26 mouse cellular contexts compared by ENCODE assay signal in the genomic region with DNA sequence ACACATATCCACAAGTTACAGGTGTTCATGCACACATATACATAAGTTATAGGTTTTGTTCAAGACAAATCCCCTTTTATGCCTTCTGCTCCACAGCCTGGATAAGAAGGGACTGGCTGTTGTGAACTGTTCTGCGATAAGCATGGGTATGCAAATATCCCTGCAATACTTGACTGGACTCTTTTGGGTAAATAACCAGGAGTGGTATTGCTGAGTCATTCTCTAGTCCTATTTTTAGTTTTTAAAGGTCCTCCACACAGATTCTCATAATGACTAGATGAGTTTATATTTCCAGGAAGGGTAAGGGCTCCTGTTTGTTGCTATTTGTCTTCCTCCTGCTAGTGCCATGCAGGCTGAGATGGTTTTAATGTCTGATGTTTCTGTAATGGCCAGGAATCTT. TPM values are rescaled to one million over a fixed set of nuclear protein-coding genes. Genes with fewer than 3 reads are reported as not detected.
DNase-seq lines count a peak whose midpoint lies in the region; ATAC-seq lines count a peak whose summit lies in the region.
"Had no signal": no experiment of that assay in that cellular context is flagged by ENCODE, and none has a peak within 500 bp of the region (broad histone marks: within the 10 kb centered on the region; RNA-seq: fewer than 3 reads in every experiment).

No protein-coding gene starts in this region.

- no peak overlapping the region for H3K4me2 ChIP-seq in heart, embryonic 13.5 days
- H3K4me2 ChIP-seq: embryonic facial prominence, embryonic 12.5 days; forebrain, embryonic 13.5 days; midbrain, embryonic 15.5 days had no signal

- peaks cover 34% of the 10 kb centered on the region; the same call in 1 of the 2 replicates for H3K27me3 ChIP-seq in heart, embryonic 13.5 days (replicated peaks)
- H3K27me3 ChIP-seq: embryonic facial prominence, embryonic 12.5 days; midbrain, embryonic 15.5 days had no signal

- 81% methylated on average over 1 of the region's 1 CpGs for WGBS in heart, embryonic 13.5 days

- H3K9ac ChIP-seq in heart, embryonic 13.5 days = no peak overlapping the region
- H3K9ac ChIP-seq: embryonic facial prominence, embryonic 12.5 days; forebrain, embryonic 13.5 days; liver, embryonic 14.5 days; midbrain, embryonic 15.5 days had no signal

- no peaks in the 10 kb centered on the region for H3K36me3 ChIP-seq in heart, embryonic 13.5 days
- H3K36me3 ChIP-seq: embryonic facial prominence, embryonic 12.5 days; G1E; midbrain, embryonic 15.5 days had no signal

- H3K9me3 ChIP-seq in heart, embryonic 13.5 days = no peaks in the 10 kb centered on the region
- H3K9me3 ChIP-seq: embryonic facial prominence, embryonic 12.5 days; forebrain, embryonic 13.5 days; G1E; midbrain, embryonic 15.5 days had no signal

- no peak for DNase-seq in heart, adult 9 months (ENCODE audit: low spot score in 2 of 2)
- DNase-seq in 3T3-L1 (ENCODE audit: low read depth, low spot score) (peak; percentile 15), A20 (ENCODE audit: low read depth, low spot score) (peak; percentile 66)
- DNase-seq in kidney, postnatal 4 days = no peak
- DNase-seq in thymus, postnatal 0 days (ENCODE audit: low spot score) = no peak
- DNase-seq: adrenal gland, adult 2 months; cerebellum, adult 9-10 months; gastrocnemius, postnatal 14 days; kidney, adult 18-20 months; lung, postnatal 10 days; thymus, adult 2 months had no signal

- no peak overlapping the region for H3K4me3 ChIP-seq in heart, embryonic 13.5 days
- H3K4me3 ChIP-seq: embryonic facial prominence, embryonic 12.5 days; erythroblast, embryonic 14.5 days; forebrain, embryonic 13.5 days; midbrain, embryonic 15.5 days; myocyte had no signal

- H3K4me1 ChIP-seq in heart, embryonic 13.5 days = peaks cover 54% of the 10 kb centered on the region

- peak overlapping the region; percentile 90 for H3K27ac ChIP-seq in heart, embryonic 13.5 days (replicated peaks)
- H3K27ac ChIP-seq: embryonic facial prominence, embryonic 12.5 days; forebrain, embryonic 13.5 days; kidney, postnatal 0 days; liver, embryonic 14.5 days; midbrain, embryonic 15.5 days had no signal

- no peak for ATAC-seq in heart, embryonic 13.5 days (ENCODE audit: extremely low read depth, insufficient number of reproducible peaks, low FRiP score, low TSS enrichment)
- ATAC-seq in common myeloid progenitor, adult 5-6 weeks (replicated peaks; ENCODE audit: low read depth, poor library complexity, severe bottlenecking) = 0 out of 2 replicates have a peak, but pooled peaks have one; percentile 39
- ATAC-seq: CD4-positive, CD25-positive, alpha-beta regulatory T cell, adult 4 months; forebrain, embryonic 13.5 days; midbrain, embryonic 15.5 days had no signal

RNA-seq across cellular contexts. Expression of a gene that starts 14.1 kb away (rescaled TPM):
- polyA plus RNA-seq in heart, embryonic 13.5 days (2015; fragmentation: Nextera tagmentation; extraction: Ambion mirVana) = 8.3 and 9.0 TPM in 2 replicates
- total RNA-seq in common myeloid progenitor, adult 5-6 weeks (2017) = not detected in 2 replicates
- 0.14 and 0.21 TPM in 2 replicates for polyA plus RNA-seq in thymus, postnatal 0 days (2015; fragmentation: Nextera tagmentation; extraction: Ambion mirVana)
- total RNA-seq: megakaryocyte-erythroid progenitor cell, adult 5-6 weeks had no signal
- polyA plus RNA-seq: erythroblast, embryonic 14.5 days; G1E had no signal

RNA-seq across cellular contexts. Expression of a gene that starts 27.9 kb away (rescaled TPM):
- 0.67 and 2.1 TPM in 2 replicates for polyA plus RNA-seq in heart, embryonic 13.5 days (2015; fragmentation: Nextera tagmentation; extraction: Ambion mirVana)
- not detected in 2 replicates for total RNA-seq in common myeloid progenitor, adult 5-6 weeks (2017)
- 0.76 and 0.82 TPM in 2 replicates for polyA plus RNA-seq in thymus, postnatal 0 days (2015; fragmentation: Nextera tagmentation; extraction: Ambion mirVana)
- total RNA-seq: megakaryocyte-erythroid progenitor cell, adult 5-6 weeks had no signal
- polyA plus RNA-seq: CD4-positive, CD25-positive, alpha-beta regulatory T cell, adult 4 months; erythroblast, embryonic 14.5 days; forebrain, embryonic 13.5 days; G1E; spleen, adult 2 months; stomach, embryonic 14.5 days; urinary bladder, adult 2 months had no signal

RNA-seq across cellular contexts. Expression of a gene that starts 39.2 kb away (rescaled TPM):
- 0.66 and 1.5 TPM in 2 replicates for polyA plus RNA-seq in heart, embryonic 13.5 days (2015; fragmentation: Nextera tagmentation; extraction: Ambion mirVana)
- 3.1 and 8.3 TPM in 2 replicates for total RNA-seq in common myeloid progenitor, adult 5-6 weeks (2017)
- polyA plus RNA-seq in thymus, postnatal 0 days (2015; fragmentation: Nextera tagmentation; extraction: Ambion mirVana) = 5.3 and 5.9 TPM in 2 replicates
- total RNA-seq: G1E had no signal
- polyA plus RNA-seq: erythroblast, embryonic 14.5 days; G1E had no signal

Comparison
In these comparisons a context has a peak if more than half of its experiments do, and no peak if none do; other contexts are left out.
1. DNase-seq: peak in 3T3-L1 (single experiment) and A20 (single experiment); none in heart, adult 9 months (0 of 2), kidney, postnatal 4 days (0 of 2) and thymus, postnatal 0 days (single experiment).